Mouse (Mus musculus) cortical plate, adult 2 months (tissue): ENCODE results near the gene Gm28230.

Experiments
- CTCF ChIP-seq: fragments of 200-500 bp; IDR thresholded peaks from 2 replicates; pipeline ENCODE4 v1.5.1; 2011; ENCODE audit warnings: mild to moderate bottlenecking, control low read depth, low read length; ENCODE audit not compliant: insufficient read depth; ENCODE audit errors: extremely low read depth
- POLR2A ChIP-seq: fragments of 200-500 bp; IDR thresholded peaks from 2 replicates; pipeline ENCODE4 v1.6.1; 2011; ENCODE audit warnings: mild to moderate bottlenecking, low read length, control low read depth; ENCODE audit not compliant: insufficient read depth; ENCODE audit errors: extremely low read depth

- TF ChIP-seq CTCF: no peak
- TF ChIP-seq POLR2A: no peak
These were observed 32.5 kb upstream of the Gm28230 start for GRCm38 (mm10) chr2:74694066-74694465.
